Mouse (Mus musculus): Measurements from ENCODE around the gene Foxa3.
"Not testable (repeated sequence)": the region's sequence is repeated elsewhere in the genome, so short reads cannot be mapped to it uniquely, and the experiment has no call there.

Gene Foxa3

GRCm38 (mm10) chr7:19023357-19023814 lies at the start of gene Foxa3:
Gene Foxa3, minus strand, starts transcription at chr7:19023538.
- DNase-seq (ENCODE audit: low spot score): peak; percentile 67

GRCm38 (mm10) chr7:19071024-19071423 lies 47.7 kb upstream of the Foxa3 start:
- DNase-seq (ENCODE audit: low spot score): not testable (repeated sequence)

- no peak for DNase-seq (ENCODE audit: low spot score)
These were observed 46.2 kb upstream of the Foxa3 start for GRCm38 (mm10) chr7:19069500-19069899.

GRCm38 (mm10) chr7:19068707-19069106 lies 45.4 kb upstream of the Foxa3 start:
- peak; percentile 65 for DNase-seq (ENCODE audit: low spot score)

GRCm38 (mm10) chr7:19067935-19068334 lies 44.6 kb upstream of the Foxa3 start:
- no peak for DNase-seq (ENCODE audit: low spot score)

GRCm38 (mm10) chr7:19067063-19067462 lies 43.7 kb upstream of the Foxa3 start:
- DNase-seq (ENCODE audit: low spot score): no peak

GRCm38 (mm10) chr7:19065896-19066295 lies 42.6 kb upstream of the Foxa3 start:
- DNase-seq (ENCODE audit: low spot score): no peak

GRCm38 (mm10) chr7:19057405-19057804 lies 34.1 kb upstream of the Foxa3 start:
- DNase-seq (ENCODE audit: low spot score): no peak

- DNase-seq (ENCODE audit: low spot score): no peak
These were observed 31.8 kb upstream of the Foxa3 start for GRCm38 (mm10) chr7:19055108-19055507.

GRCm38 (mm10) chr7:19054777-19055076 lies 31.4 kb upstream of the Foxa3 start:
- no peak for DNase-seq (ENCODE audit: low spot score)

- DNase-seq (ENCODE audit: low spot score): peak; percentile 38
These were observed 30.9 kb upstream of the Foxa3 start, which contains the start of gene Rsph6a for GRCm38 (mm10) chr7:19054047-19054776. Gene Rsph6a, plus strand, starts transcription at chr7:19054690.

GRCm38 (mm10) chr7:19053136-19053532 lies 29.8 kb upstream of the Foxa3 start:
- DNase-seq (ENCODE audit: low spot score): no peak

GRCm38 (mm10) chr7:19052345-19053135 lies 29.2 kb upstream of the Foxa3 start:
- DNase-seq (ENCODE audit: low spot score): no peak

GRCm38 (mm10) chr7:19051161-19051560 lies 27.8 kb upstream of the Foxa3 start:
- DNase-seq (ENCODE audit: low spot score): no peak

GRCm38 (mm10) chr7:19050172-19050571 lies 26.8 kb upstream of the Foxa3 start:
- no peak for DNase-seq (ENCODE audit: low spot score)

GRCm38 (mm10) chr7:19049252-19049651 lies 25.9 kb upstream of the Foxa3 start:
- DNase-seq (ENCODE audit: low spot score): no peak

GRCm38 (mm10) chr7:19048006-19048527 lies 24.7 kb upstream of the Foxa3 start:
- DNase-seq (ENCODE audit: low spot score): no peak

GRCm38 (mm10) chr7:19046286-19047069 lies 23.1 kb upstream of the Foxa3 start:
- DNase-seq (ENCODE audit: low spot score): peak; percentile 36

- DNase-seq (ENCODE audit: low spot score): no peak
These were observed 21.3 kb upstream of the Foxa3 start for GRCm38 (mm10) chr7:19044616-19045015.

- no peak for DNase-seq (ENCODE audit: low spot score)
These were observed 8.3 kb upstream of the Foxa3 start for GRCm38 (mm10) chr7:19031641-19032040.

GRCm38 (mm10) chr7:19029084-19029653 lies 5.8 kb upstream of the Foxa3 start:
- DNase-seq (ENCODE audit: low spot score): peak; percentile 53

- no peak for DNase-seq (ENCODE audit: low spot score)
These were observed 4.7 kb upstream of the Foxa3 start for GRCm38 (mm10) chr7:19028067-19028466.

All from ovary, postnatal 36 days (tissue).